Mouse (Mus musculus): ENCODE results near the gene Def6. TPM values are rescaled to one million over a fixed set of nuclear protein-coding genes. Genes with fewer than 3 reads are reported as not detected.
A peak's percentile ranks its signal among the peaks of the same experiment; 100 is the strongest.

The Def6 gene
- polyA plus RNA-seq, 1 experiment from 2014 or later = 4.9 TPM

- Histone ChIP-seq H3K27ac (ENCODE audit: poor library complexity, severe bottlenecking) (no peak overlapping the region), H3K4me3 (no peak overlapping the region), H3K27me3 (replicated peaks) (peaks cover 5% of the 10 kb centered on the region; the same call in 1 of the 2 replicates), H3K9ac (no peak overlapping the region), H3K9me3 (replicated peaks) (no peaks in the 10 kb centered on the region), H3K36me3 (no peaks in the 10 kb centered on the region), H3K4me1 (replicated peaks) (peaks cover 21% of the 10 kb centered on the region), H3K4me2 (no peak overlapping the region)
- no peak for ATAC-seq (ENCODE audit: insufficient number of reproducible peaks, low FRiP score)
- 68% methylated on average over 6 of the region's 6 CpGs for WGBS
These were observed 22.9 kb downstream of the Def6 start for GRCm38 (mm10) chr17:28230486-28230885.

DNA sequence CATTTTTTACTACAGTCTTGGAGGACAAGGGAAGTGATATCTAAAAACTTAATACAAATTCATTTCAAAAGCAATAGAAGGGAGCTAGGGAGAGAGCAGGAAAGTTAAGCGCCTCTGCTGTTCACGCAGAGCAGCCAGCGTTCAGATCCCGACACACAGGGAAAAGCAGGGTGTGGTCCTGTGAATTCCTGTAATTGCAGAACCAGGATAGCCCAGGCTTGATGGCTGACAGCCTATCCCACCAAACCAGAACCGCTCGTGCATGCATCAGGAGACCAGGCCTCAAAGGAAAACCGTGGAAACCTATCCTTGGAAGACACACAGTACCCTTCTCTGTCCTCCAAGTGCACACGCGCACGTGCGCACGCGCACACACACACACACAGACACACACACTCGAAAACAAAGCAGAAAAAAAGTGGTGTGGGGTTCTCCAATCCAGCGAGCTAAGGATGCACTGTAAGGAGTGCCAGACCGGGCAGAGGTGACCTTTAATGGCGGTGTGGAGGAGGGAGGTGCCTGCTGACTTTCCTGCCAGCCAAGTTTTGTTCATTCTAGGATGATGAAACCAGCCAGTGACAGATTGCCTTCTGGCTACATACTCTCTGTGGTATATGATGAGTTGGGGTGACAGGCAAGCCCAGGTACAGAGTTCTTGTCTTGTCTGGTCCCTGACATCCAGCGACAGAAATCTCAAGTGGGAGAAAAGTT is 23.6 kb downstream of the Def6 start:
- no peak overlapping the region for H3K27ac ChIP-seq (ENCODE audit: poor library complexity, severe bottlenecking)
- H3K4me2 ChIP-seq = no peak overlapping the region
- WGBS = 84% methylated on average over 18 of the region's 18 CpGs
- peaks cover 20% of the 10 kb centered on the region for H3K4me1 ChIP-seq (replicated peaks)
- H3K27me3 ChIP-seq (replicated peaks) = peaks cover 5% of the 10 kb centered on the region; the same call in 1 of the 2 replicates
- no peak for ATAC-seq (ENCODE audit: insufficient number of reproducible peaks, low FRiP score)
- peak overlapping the region; percentile 37; the same call in 1 of the 2 replicates for H3K9ac ChIP-seq
- H3K4me3 ChIP-seq = no peak overlapping the region
- no peaks in the 10 kb centered on the region for H3K9me3 ChIP-seq (replicated peaks)
- H3K36me3 ChIP-seq = no peaks in the 10 kb centered on the region

GRCm38 (mm10) chr17:28232475-28233060 is 25.0 kb downstream of the Def6 start, which contains the start of gene Ppard:
Gene Ppard, plus strand, starts transcription at chr17:28232700.
- H3K9ac ChIP-seq = peak within 1 kb of the TSS; percentile 93
- peaks cover 5% of the 10 kb centered on the region; the same call in 1 of the 2 replicates for H3K27me3 ChIP-seq (replicated peaks)
- peak within 1 kb of the TSS; percentile 58 for H3K27ac ChIP-seq (ENCODE audit: poor library complexity, severe bottlenecking)
- peak within 1 kb of the TSS; percentile 83 for H3K4me3 ChIP-seq
- peaks cover 10% of the 10 kb centered on the region for H3K36me3 ChIP-seq
- peak within 1 kb of the TSS; percentile 79 for H3K4me2 ChIP-seq
- peak; percentile 96 for ATAC-seq (ENCODE audit: insufficient number of reproducible peaks, low FRiP score)
- peaks cover 18% of the 10 kb centered on the region for H3K4me1 ChIP-seq (replicated peaks)
- under 1% methylated on average over 57 of the region's 57 CpGs for WGBS
- H3K9me3 ChIP-seq (replicated peaks) = no peaks in the 10 kb centered on the region

DNA sequence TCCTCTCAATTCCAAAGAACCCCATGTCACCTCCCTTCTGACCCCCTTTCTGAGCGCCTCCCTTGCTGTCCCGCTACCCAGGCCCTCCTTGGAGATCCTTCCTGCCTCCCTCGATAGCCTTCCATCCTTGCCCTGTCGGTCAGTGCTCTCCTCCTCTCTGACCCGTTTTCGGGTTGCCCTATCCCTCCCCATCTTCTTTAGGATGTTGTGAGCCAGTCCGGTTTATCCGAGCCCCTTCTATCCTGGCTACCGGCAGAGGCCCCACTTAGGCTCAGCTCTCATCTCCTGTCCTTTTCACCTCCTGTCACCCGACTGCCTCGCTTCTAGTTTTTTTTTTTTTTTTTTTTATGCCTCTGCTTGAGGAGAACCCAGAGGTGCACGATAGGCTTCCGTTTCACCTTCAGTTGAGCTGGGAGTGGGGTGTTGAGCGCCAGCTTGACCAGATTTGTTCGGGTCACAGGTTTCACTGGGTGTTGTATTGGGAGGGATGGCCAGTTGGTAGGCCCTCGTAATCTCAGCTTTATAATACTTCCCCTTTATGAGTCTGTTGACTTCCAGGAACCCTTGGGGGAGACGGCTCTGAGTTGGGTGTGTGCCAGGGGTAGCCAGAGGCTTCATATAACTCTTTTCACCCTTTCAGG is 25.6 kb downstream of the Def6 start:
- Histone ChIP-seq H3K36me3 (peaks cover 16% of the 10 kb centered on the region), H3K4me1 (replicated peaks) (peaks cover 18% of the 10 kb centered on the region), H3K27ac (ENCODE audit: poor library complexity, severe bottlenecking) (peak overlapping the region; percentile 58), H3K9ac (peak overlapping the region; percentile 93), H3K27me3 (replicated peaks) (peaks cover 5% of the 10 kb centered on the region; the same call in 1 of the 2 replicates), H3K4me3 (peak overlapping the region; percentile 83), H3K4me2 (peak overlapping the region; percentile 79), H3K9me3 (replicated peaks) (no peaks in the 10 kb centered on the region)
- WGBS = 6% methylated on average over 17 of the region's 17 CpGs
- ATAC-seq (ENCODE audit: insufficient number of reproducible peaks, low FRiP score) = peak; percentile 37

GRCm38 (mm10) chr17:28234641-28235040 is 27.1 kb downstream of the Def6 start:
- no peak overlapping the region for H3K4me3 ChIP-seq
- H3K4me1 ChIP-seq (replicated peaks) = peaks cover 18% of the 10 kb centered on the region
- H3K27ac ChIP-seq (ENCODE audit: poor library complexity, severe bottlenecking) = no peak overlapping the region
- H3K9ac ChIP-seq = 0 out of 2 replicates have a peak overlapping the region, but pooled peaks have one; percentile 32
- H3K9me3 ChIP-seq (replicated peaks) = no peaks in the 10 kb centered on the region
- no peak for ATAC-seq (ENCODE audit: insufficient number of reproducible peaks, low FRiP score)
- H3K27me3 ChIP-seq (replicated peaks) = no peaks in the 10 kb centered on the region
- WGBS = 89% methylated on average over 5 of the region's 5 CpGs
- H3K4me2 ChIP-seq = no peak overlapping the region
- H3K36me3 ChIP-seq = peaks cover 27% of the 10 kb centered on the region

- Histone ChIP-seq H3K4me2 (no peak overlapping the region), H3K36me3 (peaks cover 35% of the 10 kb centered on the region), H3K9me3 (replicated peaks) (no peaks in the 10 kb centered on the region), H3K4me3 (no peak overlapping the region), H3K27ac (ENCODE audit: poor library complexity, severe bottlenecking) (no peak overlapping the region), H3K4me1 (replicated peaks) (peaks cover 18% of the 10 kb centered on the region), H3K9ac (no peak overlapping the region), H3K27me3 (replicated peaks) (no peaks in the 10 kb centered on the region)
- ATAC-seq (ENCODE audit: insufficient number of reproducible peaks, low FRiP score) = no peak
- WGBS = 79% methylated on average over 7 of the region's 7 CpGs
These were observed 28.5 kb downstream of the Def6 start for GRCm38 (mm10) chr17:28235982-28236635.

GRCm38 (mm10) chr17:28236636-28237015 is 29.0 kb downstream of the Def6 start:
- no peak overlapping the region for H3K9ac ChIP-seq
- peaks cover 21% of the 10 kb centered on the region for H3K4me1 ChIP-seq (replicated peaks)
- H3K27ac ChIP-seq (ENCODE audit: poor library complexity, severe bottlenecking) = no peak overlapping the region
- WGBS = 81% methylated on average over 4 of the region's 4 CpGs
- no peak overlapping the region for H3K4me2 ChIP-seq
- H3K36me3 ChIP-seq = peaks cover 39% of the 10 kb centered on the region
- H3K27me3 ChIP-seq (replicated peaks) = no peaks in the 10 kb centered on the region
- H3K4me3 ChIP-seq = no peak overlapping the region
- no peak for ATAC-seq (ENCODE audit: insufficient number of reproducible peaks, low FRiP score)
- H3K9me3 ChIP-seq (replicated peaks) = no peaks in the 10 kb centered on the region

- WGBS = 77% methylated on average over 5 of the region's 5 CpGs
- ATAC-seq (ENCODE audit: insufficient number of reproducible peaks, low FRiP score) = no peak
- Histone ChIP-seq H3K4me2 (no peak overlapping the region), H3K27me3 (replicated peaks) (no peaks in the 10 kb centered on the region), H3K9ac (no peak overlapping the region), H3K36me3 (peaks cover 44% of the 10 kb centered on the region), H3K4me3 (no peak overlapping the region), H3K9me3 (replicated peaks) (no peaks in the 10 kb centered on the region), H3K4me1 (replicated peaks) (peaks cover 28% of the 10 kb centered on the region), H3K27ac (ENCODE audit: poor library complexity, severe bottlenecking) (no peak overlapping the region)
These were observed 29.8 kb downstream of the Def6 start for GRCm38 (mm10) chr17:28237362-28237761.

DNA sequence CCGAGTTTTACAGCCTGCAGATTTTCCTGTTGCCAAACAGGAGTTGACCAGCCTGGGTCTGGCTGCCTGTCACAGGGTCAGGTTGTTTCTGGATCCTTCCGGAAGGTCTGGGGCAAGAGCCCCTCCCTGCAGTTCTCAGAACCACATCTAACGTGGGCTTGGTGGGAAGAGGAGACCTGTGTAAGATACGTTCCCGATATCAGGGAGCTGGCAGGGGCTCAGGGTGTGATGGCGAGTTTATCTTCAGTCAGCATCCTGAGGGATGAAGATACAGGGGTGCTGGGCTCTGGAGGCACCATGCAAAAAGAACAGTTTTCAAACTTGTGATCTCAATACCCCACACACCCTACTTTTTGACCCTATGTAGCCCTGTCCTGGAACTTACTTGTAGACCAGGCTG is 30.3 kb downstream of the Def6 start:
- 72% methylated on average over 6 of the region's 6 CpGs for WGBS
- ATAC-seq (ENCODE audit: insufficient number of reproducible peaks, low FRiP score) = no peak
- Histone ChIP-seq H3K9ac (no peak overlapping the region), H3K27ac (ENCODE audit: poor library complexity, severe bottlenecking) (no peak overlapping the region), H3K9me3 (replicated peaks) (no peaks in the 10 kb centered on the region), H3K4me3 (no peak overlapping the region), H3K4me2 (no peak overlapping the region), H3K36me3 (peaks cover 44% of the 10 kb centered on the region), H3K4me1 (replicated peaks) (peaks cover 31% of the 10 kb centered on the region), H3K27me3 (replicated peaks) (no peaks in the 10 kb centered on the region)

- no peak overlapping the region for H3K27ac ChIP-seq (ENCODE audit: poor library complexity, severe bottlenecking)
- ATAC-seq (ENCODE audit: insufficient number of reproducible peaks, low FRiP score) = no peak
- no peak overlapping the region for H3K4me3 ChIP-seq
- no peaks in the 10 kb centered on the region for H3K27me3 ChIP-seq (replicated peaks)
- 86% methylated on average over 5 of the region's 5 CpGs for WGBS
- H3K9ac ChIP-seq = no peak overlapping the region
- H3K9me3 ChIP-seq (replicated peaks) = no peaks in the 10 kb centered on the region
- peaks cover 33% of the 10 kb centered on the region for H3K4me1 ChIP-seq (replicated peaks)
- H3K4me2 ChIP-seq = no peak overlapping the region
- H3K36me3 ChIP-seq = peaks cover 48% of the 10 kb centered on the region
These were observed 33.3 kb downstream of the Def6 start for GRCm38 (mm10) chr17:28240846-28241245.

DNA sequence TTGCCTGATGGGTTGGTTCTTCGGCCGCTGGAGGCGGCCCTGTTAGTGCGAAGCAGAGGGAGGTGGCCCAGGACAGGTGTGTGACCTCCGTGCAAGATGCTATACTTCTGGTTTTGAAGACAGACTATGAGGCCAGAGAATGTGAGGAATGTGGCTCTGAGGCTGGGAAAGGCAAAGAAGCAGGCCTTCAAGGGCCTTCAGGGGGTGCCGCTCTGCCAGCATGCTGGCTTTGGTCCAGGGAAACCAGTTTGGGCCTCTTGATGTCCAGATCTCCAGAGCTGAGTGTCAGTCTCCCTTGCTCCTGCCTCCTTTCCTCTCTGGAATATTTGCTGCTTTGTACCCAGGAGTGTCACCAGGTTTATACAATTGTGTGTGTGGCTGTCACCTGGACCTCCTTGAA is 34.7 kb downstream of the Def6 start:
- H3K27ac ChIP-seq (ENCODE audit: poor library complexity, severe bottlenecking) = no peak overlapping the region
- ATAC-seq (ENCODE audit: insufficient number of reproducible peaks, low FRiP score) = no peak
- H3K9me3 ChIP-seq (replicated peaks) = no peaks in the 10 kb centered on the region
- no peak overlapping the region for H3K9ac ChIP-seq
- H3K4me3 ChIP-seq = no peak overlapping the region
- no peaks in the 10 kb centered on the region for H3K27me3 ChIP-seq (replicated peaks)
- peaks cover 39% of the 10 kb centered on the region for H3K4me1 ChIP-seq (replicated peaks)
- 76% methylated on average over 6 of the region's 6 CpGs for WGBS
- H3K4me2 ChIP-seq = no peak overlapping the region
- H3K36me3 ChIP-seq = peaks cover 41% of the 10 kb centered on the region

Data from heart, embryonic 12.5 days (tissue).